Mouse (Mus musculus) erythroid progenitor cell, adult 5-6 weeks (primary cell): ENCODE data around the gene Glod4. TPM values are rescaled to one million over a fixed set of nuclear protein-coding genes. Genes with fewer than 3 reads are reported as not detected.

Source experiments
- ATAC-seq: replicated peaks from 2 replicates; pipeline ENCODE4 v1.8.0; 2016; ENCODE audit warnings: moderate number of reproducible peaks, mild to moderate bottlenecking, moderate TSS enrichment, inconsistent platforms; ENCODE audit not compliant: poor library complexity, low FRiP score, severe bottlenecking
- total RNA-seq, 2 experiments: library from RNA; stranded (forward) in 1 of 2; stranded (reverse) in 1 of 2; fragments of 150-400 nt in 1 of 2; fragments of 186-747, 209-891 nt in 1 of 2; gene quantifications; 2 replicates each; pipeline versions ENCODE4 v1.2.3 to v1.2.4; 2015 to 2017; ENCODE audit warnings: low replicate concordance in 2 of 2

Glod4 gene
- total RNA-seq, 2 experiments from 2014 or later, result 15.9 to 39.9 TPM

DNA sequence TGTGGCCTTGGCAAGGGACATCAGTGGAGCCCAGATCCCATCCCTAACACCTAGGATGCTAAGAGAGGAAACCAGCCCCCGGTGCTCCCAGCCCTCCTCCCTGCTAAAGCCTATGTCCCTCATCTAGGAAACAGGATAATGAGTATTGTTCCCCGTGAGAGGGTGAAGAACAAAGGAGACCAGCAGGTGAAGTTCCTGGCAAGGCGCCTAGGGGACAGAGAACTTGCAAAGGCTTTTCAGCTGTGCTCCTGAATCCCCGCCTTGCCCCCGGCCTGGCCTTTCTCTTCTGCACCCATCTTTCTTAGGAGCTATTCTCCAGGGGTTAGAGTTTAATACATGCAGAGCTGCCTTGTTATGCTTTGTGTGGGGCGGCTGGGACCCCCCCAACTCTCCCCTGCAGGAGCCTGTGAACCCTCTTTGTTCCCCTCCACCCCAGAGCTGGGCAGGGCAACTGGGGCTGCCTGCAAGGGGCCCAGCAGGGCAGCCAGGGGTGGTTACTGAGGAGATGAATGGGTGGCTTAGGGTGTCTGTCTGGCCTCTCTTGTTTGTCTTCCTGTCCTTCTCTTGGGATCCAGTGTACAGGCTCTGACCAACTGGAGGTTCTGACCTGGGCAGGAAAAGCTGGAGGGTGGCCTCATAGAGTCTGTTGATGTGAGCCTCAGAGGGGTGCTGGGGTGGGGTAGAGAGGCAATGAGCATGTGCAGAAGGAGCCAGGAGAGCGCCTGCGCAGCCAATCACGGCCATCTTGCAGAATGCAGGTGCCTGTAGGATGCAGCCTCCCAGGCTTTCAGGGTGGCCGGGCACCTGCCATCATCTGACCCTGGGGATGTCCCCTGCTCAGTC is 16.9 kb upstream of the Glod4 start:
- ATAC-seq, result no peak

DNA sequence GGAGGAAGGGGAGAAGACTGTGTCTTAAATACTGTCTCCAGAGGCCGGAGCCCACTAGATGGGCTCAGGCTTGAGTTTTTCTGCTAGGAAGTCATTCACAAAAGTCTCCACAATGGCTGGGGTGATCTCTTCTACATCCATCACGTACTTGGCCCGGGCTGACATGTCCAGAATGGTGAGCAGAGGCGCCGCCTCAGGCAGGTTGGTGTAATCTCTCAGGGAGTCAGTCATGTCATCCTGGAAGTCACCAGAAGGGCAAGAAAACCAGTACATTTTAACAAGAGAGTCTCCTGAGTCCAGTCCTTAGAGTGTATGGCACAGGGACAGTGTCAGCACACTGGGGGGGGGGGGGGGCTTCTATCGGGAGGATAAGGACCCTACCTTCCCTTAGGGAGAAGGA is 15.0 kb upstream of the Glod4 start:
- ATAC-seq, result no peak

DNA sequence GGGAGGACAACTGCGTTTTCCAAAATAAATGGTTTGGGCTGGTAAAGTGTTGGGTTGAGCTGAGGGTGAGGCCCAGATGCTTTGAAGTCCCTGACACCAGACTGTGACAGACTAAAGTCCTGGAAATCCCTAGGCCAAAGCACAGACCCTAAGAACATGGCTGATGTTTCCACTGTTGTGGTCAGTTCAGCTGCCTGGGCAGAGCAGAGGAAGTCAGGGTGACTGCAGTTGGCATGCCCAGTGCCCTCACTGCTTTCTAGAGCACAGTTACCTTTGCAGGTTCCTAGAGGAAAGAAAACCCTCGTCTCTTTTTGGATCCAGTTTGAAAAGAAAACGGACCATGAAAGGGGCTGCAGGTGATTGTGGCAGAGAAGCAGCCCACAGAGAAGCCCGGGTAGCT is 13.9 kb upstream of the Glod4 start:
- ATAC-seq, result no peak

DNA sequence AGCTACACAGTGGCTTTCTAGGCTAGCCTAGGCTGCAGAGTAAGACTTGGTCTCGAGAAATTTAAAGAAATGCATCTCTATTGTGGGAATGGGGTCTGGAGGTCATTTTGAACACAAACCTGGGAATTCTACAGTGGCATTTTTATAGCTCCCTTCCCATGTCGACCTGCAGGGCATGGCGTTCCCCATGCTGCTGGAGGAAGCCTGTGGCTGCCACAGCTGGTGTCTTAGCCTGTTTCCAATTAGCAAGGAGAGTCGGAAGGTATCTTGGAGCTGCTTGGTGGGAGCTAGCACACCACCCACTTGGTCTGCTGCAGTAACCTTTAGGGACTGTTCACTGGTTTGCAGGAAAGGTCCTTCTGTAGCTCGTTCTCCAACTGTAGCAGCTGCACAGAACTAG is 12.6 kb upstream of the Glod4 start:
- ATAC-seq, result no peak

DNA sequence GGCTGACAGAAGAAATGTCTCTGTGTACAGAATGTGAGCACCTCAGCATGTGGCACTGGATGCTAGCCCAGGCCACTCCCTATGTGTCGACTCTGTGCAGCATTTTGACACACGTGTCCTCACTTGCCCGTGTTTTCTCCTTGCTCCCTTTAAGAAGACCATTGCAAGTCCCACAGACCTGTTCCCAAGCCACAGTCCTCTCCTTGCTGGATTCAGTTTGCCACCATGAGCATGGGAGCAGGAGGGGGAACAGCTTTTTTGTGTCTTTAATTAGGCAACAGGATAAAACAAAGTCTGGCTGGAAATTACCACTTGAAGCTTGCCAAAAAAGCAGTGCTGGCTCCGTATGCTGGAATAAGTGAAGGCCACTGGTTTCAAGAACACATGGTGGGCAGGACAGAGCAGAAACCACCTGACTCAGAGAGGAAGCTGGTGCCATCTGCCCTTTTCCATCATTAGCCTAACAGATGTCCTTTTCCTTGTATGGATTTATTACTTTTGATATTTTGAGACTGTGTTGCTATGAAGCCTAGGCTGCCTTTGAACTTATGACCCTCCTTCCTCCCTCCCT is 12.0 kb upstream of the Glod4 start:
- ATAC-seq, result no peak

DNA sequence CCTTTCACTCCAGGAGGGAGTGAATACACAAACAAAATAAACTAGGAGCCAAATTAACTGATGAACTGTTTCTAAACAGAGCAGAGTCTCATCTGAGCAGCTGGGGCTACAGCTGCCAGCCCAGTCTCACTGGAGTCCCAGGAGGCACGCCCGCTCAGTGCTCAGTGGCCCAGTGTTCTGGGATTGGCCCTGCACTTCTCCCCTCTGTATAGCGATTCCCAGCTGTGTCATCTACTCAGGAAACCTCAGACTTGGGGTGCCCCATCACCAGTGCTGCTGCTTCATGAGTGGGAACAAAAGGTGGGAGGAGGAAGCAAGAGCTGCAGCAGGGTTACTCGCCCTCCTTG is 10.4 kb upstream of the Glod4 start:
- ATAC-seq, result no peak

DNA sequence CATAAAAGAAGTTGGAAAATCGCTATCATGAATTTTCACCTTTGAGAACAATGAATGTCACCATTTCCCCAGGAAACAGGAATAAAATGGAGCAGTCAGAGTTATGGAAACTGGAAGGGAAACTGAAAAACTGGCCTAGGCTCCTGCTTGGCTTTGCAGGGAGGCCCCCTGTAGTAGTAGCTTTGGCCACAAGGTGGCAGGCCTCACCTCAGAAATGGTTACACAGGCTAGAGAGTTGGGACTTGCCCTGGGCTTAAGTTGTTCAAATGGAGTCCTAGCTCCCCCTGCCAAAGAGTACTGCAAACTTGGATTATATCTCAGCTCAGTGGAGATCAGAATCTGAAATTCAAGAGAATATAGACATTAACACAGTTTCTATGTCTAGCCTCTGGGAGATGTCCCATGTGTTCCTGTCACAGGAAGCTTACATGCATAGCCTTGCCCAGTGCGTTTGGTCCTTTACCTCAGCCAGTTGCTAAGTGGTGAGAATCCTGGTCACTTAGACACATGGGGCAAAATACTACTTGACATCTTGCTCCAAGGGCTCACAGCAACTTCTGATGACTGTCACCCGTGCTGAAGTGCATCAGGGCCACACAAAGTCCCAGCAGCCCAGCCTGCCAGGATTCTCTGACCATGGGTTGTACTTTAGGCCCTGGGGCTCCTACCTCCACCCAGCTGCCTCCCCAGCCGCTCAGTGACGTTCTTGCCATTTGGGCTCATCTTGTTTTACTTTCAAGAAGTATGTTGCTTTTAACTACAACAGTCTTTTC is 9.8 kb upstream of the Glod4 start:
- ATAC-seq, result peak; percentile 79

DNA sequence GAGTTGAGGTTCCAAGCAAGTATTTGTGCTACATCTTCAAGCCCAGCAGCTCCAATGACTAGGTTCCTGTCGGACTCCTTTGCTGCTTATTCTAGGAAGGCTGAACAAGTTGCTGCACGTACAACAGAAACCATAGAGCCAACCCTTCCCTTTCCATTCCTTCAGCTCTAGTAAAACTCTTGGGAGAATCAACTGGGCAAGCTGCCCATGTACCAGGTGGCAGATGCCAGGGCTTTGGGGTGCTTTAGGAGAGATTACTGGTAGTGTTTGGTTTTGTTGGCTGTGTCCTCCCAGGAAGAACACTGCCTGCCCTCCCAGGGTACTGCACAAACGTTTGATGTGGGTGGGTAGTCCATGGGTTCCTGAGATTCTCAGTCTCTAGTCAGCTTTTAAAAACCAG is 8.5 kb upstream of the Glod4 start:
- no peak for ATAC-seq

DNA sequence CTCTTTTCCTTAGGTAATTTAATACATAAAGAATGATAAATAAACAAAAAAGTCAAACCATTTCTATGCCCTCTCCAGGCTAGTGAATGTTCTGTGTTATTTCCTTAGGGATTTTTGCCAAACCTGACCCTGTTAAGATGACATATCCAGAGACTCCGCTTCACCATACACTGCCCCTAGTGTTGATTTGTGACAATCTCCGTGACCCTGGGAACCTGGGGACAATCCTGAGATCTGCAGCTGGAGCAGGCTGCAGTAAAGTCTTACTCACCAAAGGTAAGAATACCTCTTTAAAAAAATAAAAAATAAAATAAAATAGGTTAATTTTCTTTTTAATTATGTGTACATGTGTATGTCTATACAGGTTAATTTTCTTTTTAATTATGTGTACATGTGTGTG is 3.7 kb upstream of the Glod4 start:
- no peak for ATAC-seq

DNA sequence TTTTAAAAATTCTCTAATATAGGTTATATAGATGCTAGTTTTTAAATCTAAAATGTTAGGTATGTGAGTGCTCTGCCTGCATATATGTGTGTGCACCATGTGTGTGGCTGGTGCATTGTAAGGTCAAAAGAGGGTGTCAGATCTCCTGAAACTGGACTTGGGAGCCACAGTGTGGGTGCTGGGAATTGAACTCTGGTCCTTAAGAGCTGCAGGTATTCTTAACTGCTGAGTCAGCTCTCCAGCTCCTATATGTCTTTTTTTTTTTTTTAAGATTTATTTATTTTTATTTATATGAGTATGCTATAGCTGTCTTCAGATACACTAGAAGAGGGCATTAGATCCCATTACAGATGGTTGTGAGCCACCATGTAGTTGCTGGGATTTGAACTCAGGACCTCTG is 2.9 kb upstream of the Glod4 start:
- ATAC-seq, result no peak

DNA sequence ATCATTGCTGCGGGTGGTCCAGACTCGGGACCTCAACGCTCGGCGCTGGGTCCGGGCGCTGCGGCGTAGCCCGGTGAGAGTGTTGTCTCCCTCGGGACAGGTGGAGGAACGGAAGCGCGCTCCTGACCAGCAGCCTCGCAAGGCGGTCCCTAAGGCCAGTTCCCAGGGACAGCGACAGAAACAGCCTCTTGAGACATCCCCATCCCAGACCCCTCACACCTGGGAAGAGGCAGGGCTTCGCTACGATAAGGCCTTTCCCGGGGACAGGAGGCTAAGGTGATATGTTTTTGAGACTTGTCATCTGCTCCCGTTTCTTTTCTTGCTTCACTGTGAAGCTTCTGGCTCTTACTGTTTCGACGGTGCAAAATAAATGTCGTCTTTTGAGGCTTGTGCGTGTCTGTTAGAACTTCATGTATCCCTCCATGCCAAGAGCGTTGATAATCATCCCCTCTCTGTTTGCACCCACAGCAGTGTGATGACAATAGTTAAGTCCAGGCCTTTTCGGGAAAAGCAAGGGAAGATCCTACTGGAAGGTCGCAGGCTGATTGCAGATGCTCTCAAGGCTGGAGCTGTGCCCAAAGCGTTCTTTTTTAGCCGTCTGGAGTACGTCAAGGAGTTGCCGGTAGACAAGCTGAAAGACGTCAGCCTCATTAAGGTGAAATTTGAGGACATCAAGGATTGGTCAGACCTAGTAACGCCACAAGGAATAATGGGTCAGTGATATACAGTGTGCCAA is 454 bp upstream of the Glod4 start:
- peak; percentile 56; the same call in 1 of the 2 replicates for ATAC-seq

DNA sequence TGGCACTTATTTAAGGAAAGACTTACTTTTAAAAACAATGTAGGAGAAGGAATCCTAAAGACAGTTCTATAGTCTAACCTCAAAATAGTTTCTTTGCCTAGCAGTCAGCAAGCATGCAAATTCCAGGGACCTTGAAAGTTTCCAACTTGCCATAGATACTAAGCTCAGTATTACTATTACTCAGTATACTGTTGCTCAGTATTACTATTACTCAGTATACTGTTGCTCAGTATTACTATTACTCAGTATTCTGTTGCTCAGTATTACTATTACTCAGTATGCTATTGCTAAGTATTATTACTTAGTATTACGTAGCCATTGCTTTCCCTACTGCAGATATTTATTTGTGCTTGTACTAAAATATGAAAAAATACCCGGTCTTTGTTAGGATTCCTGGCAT is 3.8 kb downstream of the Glod4 start:
- ATAC-seq, result no peak

DNA sequence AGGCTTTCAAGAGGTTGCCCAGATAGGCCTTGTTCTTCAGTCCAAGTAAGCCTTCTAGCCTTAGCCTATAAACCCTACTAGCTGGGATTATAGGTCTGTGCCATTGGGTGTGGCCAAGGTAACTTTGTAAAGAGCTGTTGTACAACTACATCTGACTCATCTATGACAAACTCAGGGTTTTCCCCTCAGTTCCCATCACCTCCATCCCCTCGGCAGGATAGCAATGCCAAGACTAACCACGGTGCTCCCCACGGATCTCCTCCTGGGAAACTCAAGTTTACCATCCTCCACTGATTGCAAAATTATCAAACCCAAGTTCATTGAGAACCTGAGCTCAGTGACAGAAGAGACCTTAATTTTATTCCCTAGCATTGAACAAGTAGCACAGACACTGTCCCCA is 7.4 kb downstream of the Glod4 start:
- no peak for ATAC-seq

DNA sequence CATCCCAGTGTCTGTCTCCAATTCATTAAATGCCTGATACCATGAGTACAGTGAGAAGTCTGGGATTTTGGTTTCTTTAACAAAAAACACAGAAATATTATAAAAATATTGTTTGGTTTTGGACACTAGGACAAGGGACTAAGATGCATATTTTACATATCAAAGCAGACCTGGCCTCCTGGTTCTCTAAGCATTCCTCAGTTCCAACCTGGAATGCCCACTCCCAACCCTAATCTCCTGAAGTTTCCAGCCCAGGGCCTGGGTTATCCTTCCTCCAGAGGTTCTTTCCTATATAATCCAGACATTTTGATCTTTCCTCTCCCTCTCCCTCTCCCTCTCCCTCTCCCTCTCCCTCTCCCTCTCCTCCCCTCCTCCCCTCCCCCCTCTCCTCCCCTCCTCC is 18.5 kb downstream of the Glod4 start:
- ATAC-seq, result no peak

DNA sequence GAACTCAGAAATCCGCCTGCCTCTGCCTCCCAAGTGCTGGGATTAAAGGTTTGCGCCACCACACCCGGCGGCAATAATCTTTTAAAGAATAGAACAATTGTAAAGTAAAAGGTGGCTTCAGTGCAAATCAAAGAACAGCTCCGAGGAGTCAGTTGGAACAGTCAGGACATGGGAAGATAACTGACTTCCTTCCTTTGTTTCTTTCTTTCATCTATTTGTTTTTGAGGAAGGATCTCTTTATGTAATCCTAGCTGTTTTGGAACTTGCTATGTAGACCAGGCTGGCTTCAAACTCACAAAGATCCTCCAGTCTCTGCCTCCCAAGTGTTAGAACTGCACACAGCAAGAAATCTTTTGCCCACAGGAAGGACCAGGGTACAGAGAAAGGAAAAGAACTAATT is 18.9 kb downstream of the Glod4 start:
- ATAC-seq, result no peak

DNA sequence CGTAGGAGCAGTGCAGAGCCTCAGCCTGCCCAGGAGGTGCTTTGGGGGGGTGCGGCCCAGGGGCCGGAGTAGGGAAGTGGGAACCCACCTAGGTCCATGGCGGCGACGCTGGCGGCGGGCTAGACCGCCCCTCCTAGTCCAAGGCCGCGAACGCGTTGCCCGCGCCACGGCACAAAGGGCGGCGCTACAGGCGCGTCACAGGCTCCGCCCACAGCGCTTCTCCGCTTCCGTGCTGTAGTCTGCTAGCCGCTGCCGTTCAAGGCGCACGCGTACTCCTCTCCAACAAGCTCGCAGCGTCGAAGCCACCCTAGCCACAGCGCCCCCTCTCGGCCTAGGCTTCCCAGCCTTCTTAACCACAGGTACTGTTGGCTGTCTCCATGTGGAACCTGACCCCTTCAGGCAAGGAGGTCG is 26.1 kb downstream of the Glod4 start, which contains the start of the genes Dbil5 and Gemin4:
Dbil5 (plus strand) TSS at position 219 of the 411 bp plus-strand sequence.
Gemin4 (minus strand) TSS at position 275 of the 411 bp plus-strand sequence.
- peak; percentile 98 for ATAC-seq

DNA sequence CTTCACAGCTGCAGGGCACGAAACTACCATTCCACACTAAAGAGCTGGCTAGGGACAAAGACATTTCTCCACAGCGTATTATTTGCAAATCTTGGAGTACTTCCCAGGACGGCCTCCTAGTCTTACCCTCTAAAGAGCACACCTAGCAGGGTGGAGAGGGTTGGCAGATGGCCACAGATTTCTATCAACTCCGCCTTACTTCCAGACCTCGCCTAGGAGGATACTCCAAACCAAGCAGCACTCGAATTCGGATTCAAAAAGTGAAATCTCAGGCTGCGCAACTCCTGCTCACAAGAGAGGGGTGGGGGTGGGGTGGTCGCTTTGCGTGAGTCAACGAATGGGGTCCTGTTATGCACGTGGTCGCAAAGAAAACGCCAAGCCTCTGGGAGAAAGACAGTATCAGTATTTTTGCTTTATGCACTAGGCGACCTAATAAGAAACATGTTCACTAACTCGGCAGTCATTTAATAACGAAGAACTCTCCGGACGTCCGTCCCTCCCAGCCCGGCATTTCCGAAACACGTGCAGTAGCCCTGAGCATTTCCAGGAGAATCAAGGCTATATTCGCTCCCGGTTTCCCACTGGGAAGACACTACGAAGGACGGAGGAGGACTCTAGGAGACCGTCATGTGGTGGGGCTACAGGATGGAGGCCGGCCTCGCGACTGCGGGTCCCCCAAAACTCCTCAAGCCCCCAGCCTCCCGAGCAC is 26.7 kb downstream of the Glod4 start:
- peak; percentile 3; the same call in 1 of the 2 replicates for ATAC-seq

DNA sequence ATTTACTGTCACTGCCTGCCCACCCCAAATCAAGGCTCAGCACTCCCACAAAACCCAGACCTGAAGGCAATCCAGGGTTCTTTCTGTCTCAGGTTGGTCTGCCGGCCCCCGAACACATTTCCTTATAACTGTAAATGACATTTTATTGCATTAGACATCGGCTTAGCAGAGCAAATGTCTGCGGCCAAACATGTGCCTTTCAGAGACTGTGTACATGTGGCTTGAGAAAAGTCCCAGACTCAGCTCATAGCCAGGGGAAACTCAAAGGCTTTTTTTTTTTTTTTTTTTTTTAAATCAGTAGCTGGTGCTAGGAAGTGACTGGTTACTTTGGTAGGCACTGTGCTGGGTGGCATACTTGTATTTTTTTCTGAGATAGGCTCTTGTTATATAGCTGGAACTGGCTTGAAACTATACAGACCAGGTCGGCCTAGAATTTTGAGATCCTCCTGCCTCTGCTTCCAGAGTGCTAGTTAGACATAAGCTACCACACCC is 27.4 kb downstream of the Glod4 start:
- no peak for ATAC-seq

DNA sequence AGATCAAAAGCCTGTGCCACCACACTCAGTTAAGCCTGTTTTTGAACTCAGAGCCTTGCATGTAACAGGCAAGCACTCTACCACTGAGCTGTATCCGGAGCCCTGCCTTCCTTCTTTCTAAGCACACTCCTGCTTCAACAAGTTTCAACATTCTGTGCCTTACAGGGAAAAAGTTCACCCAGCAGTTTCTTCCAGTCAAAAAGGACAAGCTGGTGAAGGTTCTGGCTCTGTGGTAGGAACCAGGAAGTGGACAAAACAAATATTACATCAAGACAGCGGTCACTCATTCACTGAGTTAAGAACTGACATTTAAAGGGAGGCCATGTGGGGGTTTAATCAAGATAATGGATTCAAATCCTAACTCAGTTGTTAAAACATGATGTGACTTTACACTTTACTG is 28.5 kb downstream of the Glod4 start:
- ATAC-seq, result no peak
